Mouse (Mus musculus) bone marrow macrophage, adult 2 months (primary cell): ENCODE data around the gene Colca2.

Experiments
- CTCF ChIP-seq: IDR thresholded peaks from 2 replicates; pipeline ENCODE4 v1.5.1; 2012; ENCODE audit warnings: low read depth, mild to moderate bottlenecking, low read length, moderate library complexity
- POLR2A ChIP-seq: IDR thresholded peaks from 2 replicates; pipeline ENCODE4 v1.6.1; 2012; ENCODE audit warnings: mild to moderate bottlenecking, low read depth, low read length, borderline replicate concordance

GRCm38 (mm10) chr9:51317322-51317721 lies 39.0 kb upstream of the Colca2 start:
- TF ChIP-seq CTCF (no peak), POLR2A (no peak)
